Mouse (Mus musculus) stomach, embryonic 16.5 days (tissue): Measurements from ENCODE around the gene Smc6. TPM values are rescaled to one million over a fixed set of nuclear protein-coding genes. Genes with fewer than 3 reads are reported as not detected.

ENCODE experiments used
- ATAC-seq: fragments of 200-750 bp; cut with Nextera tagmentation; 2 replicates; pipeline ENCODE4 v1.8.0; 2017; ENCODE audit warnings: moderate number of reproducible peaks, moderate TSS enrichment; ENCODE audit not compliant: insufficient read depth, low FRiP score
- H3K27ac ChIP-seq: fragments of 300-500 bp; sonication (generic); 2 replicates; pipeline ENCODE4 v1.5.1; 2014; ENCODE audit warnings: low read length
- H3K27me3 ChIP-seq: fragments of 300-500 bp; sonication (generic); 2 replicates; pipeline ENCODE4 v1.6.1; 2014; ENCODE audit warnings: low read length, control low read depth, mixed read lengths; ENCODE audit not compliant: control insufficient read depth, insufficient read depth
- H3K36me3 ChIP-seq: fragments of 300-500 bp; sonication (generic); 2 replicates; pipeline ENCODE4 v1.6.1; 2014; ENCODE audit warnings: low read length; ENCODE audit not compliant: control insufficient read depth, insufficient read depth
- H3K4me1 ChIP-seq: fragments of 300-500 bp; sonication (generic); 2 replicates; pipeline ENCODE4 v1.6.1; 2014; ENCODE audit warnings: low read length, control low read depth, mixed read lengths; ENCODE audit not compliant: control insufficient read depth, insufficient read depth
- H3K4me2 ChIP-seq: fragments of 300-500 bp; sonication (generic); 2 replicates; pipeline ENCODE4 v1.6.1; 2014; ENCODE audit warnings: low read depth, low read length, mixed read lengths
- H3K4me3 ChIP-seq: fragments of 300-500 bp; sonication (generic); replicated peaks from 2 replicates; pipeline ENCODE4 v1.5.1; 2014; ENCODE audit warnings: mild to moderate bottlenecking, low read length
- H3K9ac ChIP-seq: fragments of 300-500 bp; sonication (generic); 2 replicates; pipeline ENCODE4 v1.6.1; 2014; ENCODE audit warnings: low read length
- H3K9me3 ChIP-seq: fragments of 300-500 bp; sonication (generic); replicated peaks from 2 replicates; pipeline ENCODE4 v1.6.1; 2016; ENCODE audit warnings: low read length, control low read depth; ENCODE audit not compliant: control insufficient read depth
- WGBS: fragments of 180-500 bp; shearing (Covaris S2); extraction: QIAGEN DNeasy Blood & Tissue Kit; methylation state at CpG from one replicate; pipeline ENCODE4 v1.1.7; 2014; 5-methylcytosine and 5-hydroxymethylcytosine counted together
- polyA plus RNA-seq: library from polyadenylated mRNA; unstranded; fragments of >200 nt; fragmentation: Nextera tagmentation; extraction: Ambion mirVana; gene quantifications from 2 replicates; pipeline ENCODE4 v1.2.1, GENCODE M21; 2015

Smc6 gene
- polyA plus RNA-seq, 1 experiment from 2014 or later = 125 TPM

DNA sequence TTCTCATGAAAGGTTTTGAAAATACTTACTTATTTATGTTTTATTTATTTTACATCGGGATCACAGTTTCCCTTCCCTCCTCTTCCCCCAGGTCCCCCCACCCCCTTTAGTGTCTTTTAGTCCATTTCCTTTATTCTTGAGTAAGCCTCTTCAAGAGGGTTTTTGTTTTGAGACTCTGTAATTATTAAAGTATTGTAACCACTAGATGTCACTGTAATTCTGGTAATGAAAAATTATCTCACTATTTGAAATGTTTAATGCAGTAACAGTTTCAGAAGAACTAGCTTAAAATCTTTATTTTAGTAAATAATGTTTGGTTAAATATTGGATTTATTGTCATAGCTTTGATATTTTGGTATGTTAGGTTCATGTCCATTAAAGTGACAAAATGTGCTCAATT, 48.2 kb downstream of the Smc6 start:
- Histone ChIP-seq H3K9me3 (no peaks in the 10 kb centered on the region), H3K27me3 (no peaks in the 10 kb centered on the region), H3K4me3 (no peak overlapping the region), H3K27ac (no peak overlapping the region), H3K4me2 (no peak overlapping the region), H3K36me3 (peaks cover 16% of the 10 kb centered on the region), H3K4me1 (no peaks in the 10 kb centered on the region), H3K9ac (no peak overlapping the region)
- 40% methylated on average over 1 of the region's 1 CpGs for WGBS
- no peak for ATAC-seq

GRCm38 (mm10) chr12:11317671-11318070, 52.0 kb downstream of the Smc6 start:
- H3K27ac ChIP-seq = no peak overlapping the region
- no peak for ATAC-seq
- H3K9me3 ChIP-seq = no peaks in the 10 kb centered on the region
- no peak overlapping the region for H3K9ac ChIP-seq
- H3K36me3 ChIP-seq = peaks cover 16% of the 10 kb centered on the region
- no peak overlapping the region for H3K4me3 ChIP-seq
- no peaks in the 10 kb centered on the region for H3K27me3 ChIP-seq
- no peaks in the 10 kb centered on the region for H3K4me1 ChIP-seq
- H3K4me2 ChIP-seq = no peak overlapping the region
- WGBS = 35% methylated on average over 6 of the region's 6 CpGs

DNA sequence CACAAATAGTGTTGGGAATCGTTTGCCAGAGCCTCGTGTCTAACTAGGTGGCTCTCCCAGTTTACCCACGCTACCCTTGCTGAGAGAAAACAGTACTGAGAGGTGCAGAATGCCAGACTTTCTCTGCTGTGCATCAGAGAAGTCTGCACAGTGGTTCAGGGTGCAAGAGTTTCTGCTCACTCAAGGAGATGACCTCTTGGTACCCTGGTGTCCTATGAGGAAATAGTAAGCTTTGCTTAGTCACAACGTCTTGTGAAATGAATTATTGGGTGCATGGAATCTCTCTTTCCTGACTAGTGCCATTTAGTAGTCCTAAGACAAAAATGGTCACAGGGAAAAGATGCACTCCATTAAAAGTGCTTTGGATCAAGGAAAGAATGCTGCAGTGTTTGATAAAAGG, 58.8 kb downstream of the Smc6 start:
- 34% methylated on average over 4 of the region's 4 CpGs for WGBS
- Histone ChIP-seq H3K27me3 (no peaks in the 10 kb centered on the region), H3K36me3 (no peaks in the 10 kb centered on the region), H3K9ac (no peak overlapping the region), H3K4me1 (no peaks in the 10 kb centered on the region), H3K4me2 (no peak overlapping the region), H3K27ac (no peak overlapping the region), H3K4me3 (no peak overlapping the region), H3K9me3 (no peaks in the 10 kb centered on the region)
- ATAC-seq = no peak

DNA sequence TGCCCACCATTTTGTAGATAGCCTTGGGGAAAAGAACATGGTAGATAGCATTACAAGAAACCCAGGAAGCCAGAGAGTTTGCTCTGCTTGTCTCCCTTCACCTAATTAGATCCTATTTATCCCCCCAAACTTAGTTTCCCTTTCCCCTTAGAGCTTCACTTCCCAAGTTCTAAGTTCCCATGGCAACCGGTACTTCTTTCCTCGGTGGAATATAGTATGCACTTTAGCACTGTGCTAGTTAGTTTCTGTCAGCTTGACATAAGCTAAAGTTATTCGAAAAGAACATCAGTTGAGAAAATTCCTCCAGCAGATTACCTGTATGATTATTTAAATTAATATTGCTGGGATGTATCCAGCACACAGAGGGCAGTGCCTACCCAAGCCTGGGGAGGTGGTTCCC, 60.8 kb downstream of the Smc6 start:
- Histone ChIP-seq H3K9me3 (no peaks in the 10 kb centered on the region), H3K27me3 (no peaks in the 10 kb centered on the region), H3K27ac (no peak overlapping the region), H3K4me1 (no peaks in the 10 kb centered on the region), H3K4me3 (no peak overlapping the region), H3K4me2 (no peak overlapping the region), H3K36me3 (no peaks in the 10 kb centered on the region), H3K9ac (no peak overlapping the region)
- ATAC-seq = no peak
- WGBS = 83% methylated on average over 3 of the region's 3 CpGs

- WGBS = 38% methylated on average over 4 of the region's 4 CpGs
- no peak for ATAC-seq
- Histone ChIP-seq H3K9ac (no peak overlapping the region), H3K9me3 (no peaks in the 10 kb centered on the region), H3K4me1 (no peaks in the 10 kb centered on the region), H3K4me2 (no peak overlapping the region), H3K27ac (no peak overlapping the region), H3K27me3 (no peaks in the 10 kb centered on the region), H3K4me3 (no peak overlapping the region), H3K36me3 (no peaks in the 10 kb centered on the region)
Measured at GRCm38 (mm10) chr12:11336845-11337244, 71.2 kb downstream of the Smc6 start.

- no peak for ATAC-seq
- Histone ChIP-seq H3K4me3 (no peak overlapping the region), H3K36me3 (no peaks in the 10 kb centered on the region), H3K4me2 (no peak overlapping the region), H3K4me1 (no peaks in the 10 kb centered on the region), H3K27ac (no peak overlapping the region), H3K9ac (no peak overlapping the region), H3K27me3 (no peaks in the 10 kb centered on the region), H3K9me3 (no peaks in the 10 kb centered on the region)
- 82% methylated on average over 2 of the region's 2 CpGs for WGBS
Measured at GRCm38 (mm10) chr12:11338251-11338650, 72.6 kb downstream of the Smc6 start.

DNA sequence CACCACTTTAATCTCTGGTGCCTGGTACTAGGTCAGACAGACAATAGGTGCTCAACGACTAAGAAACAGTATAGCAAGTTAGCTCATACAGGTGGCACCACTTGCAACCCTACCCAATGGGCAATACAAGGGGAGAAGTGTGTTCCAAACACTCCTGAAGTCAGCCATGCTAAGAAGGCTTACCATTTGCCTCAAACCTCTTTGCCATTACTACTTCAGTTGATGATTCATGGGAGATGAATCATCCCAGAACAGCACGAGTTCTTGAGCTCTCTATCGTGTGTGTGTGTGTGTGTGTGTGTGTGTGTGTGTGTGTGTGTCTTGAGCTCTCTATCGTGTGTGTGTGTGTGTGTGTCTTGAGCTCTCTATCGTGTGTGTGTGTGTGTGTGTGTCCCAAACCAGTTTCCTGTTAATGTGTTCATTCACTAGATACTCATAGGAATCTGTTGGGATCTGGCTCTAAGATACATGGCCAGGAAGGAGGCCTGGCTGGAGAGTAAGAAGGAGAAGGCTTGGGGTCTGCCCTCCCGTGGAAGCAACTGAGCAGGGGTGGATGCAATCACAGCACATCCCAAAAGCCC, 76.4 kb downstream of the Smc6 start:
- Histone ChIP-seq H3K9ac (no peak overlapping the region), H3K27me3 (no peaks in the 10 kb centered on the region), H3K36me3 (no peaks in the 10 kb centered on the region), H3K4me2 (no peak overlapping the region), H3K4me3 (no peak overlapping the region), H3K4me1 (no peaks in the 10 kb centered on the region), H3K9me3 (no peaks in the 10 kb centered on the region), H3K27ac (no peak overlapping the region)
- no peak for ATAC-seq
- WGBS = 60% methylated on average over 6 of the region's 6 CpGs

GRCm38 (mm10) chr12:11345963-11346362, 80.3 kb downstream of the Smc6 start:
- Histone ChIP-seq H3K27ac (no peak overlapping the region), H3K4me1 (no peaks in the 10 kb centered on the region), H3K4me2 (no peak overlapping the region), H3K36me3 (no peaks in the 10 kb centered on the region), H3K9ac (no peak overlapping the region), H3K4me3 (no peak overlapping the region), H3K27me3 (no peaks in the 10 kb centered on the region), H3K9me3 (no peaks in the 10 kb centered on the region)
- ATAC-seq = no peak
- WGBS = 53% methylated on average over 2 of the region's 2 CpGs

- ATAC-seq = no peak
- Histone ChIP-seq H3K9me3 (no peaks in the 10 kb centered on the region), H3K27ac (no peak overlapping the region), H3K36me3 (no peaks in the 10 kb centered on the region), H3K4me2 (no peak overlapping the region), H3K4me1 (no peaks in the 10 kb centered on the region), H3K4me3 (no peak overlapping the region), H3K9ac (no peak overlapping the region), H3K27me3 (no peaks in the 10 kb centered on the region)
- 8% methylated on average over 1 of the region's 1 CpGs for WGBS
Measured at GRCm38 (mm10) chr12:11348423-11348822, 82.7 kb downstream of the Smc6 start.

GRCm38 (mm10) chr12:11349870-11350269, 84.2 kb downstream of the Smc6 start:
- no peak for ATAC-seq
- Histone ChIP-seq H3K4me2 (no peak overlapping the region), H3K4me1 (no peaks in the 10 kb centered on the region), H3K36me3 (no peaks in the 10 kb centered on the region), H3K9me3 (no peaks in the 10 kb centered on the region), H3K27me3 (no peaks in the 10 kb centered on the region), H3K4me3 (no peak overlapping the region), H3K9ac (no peak overlapping the region), H3K27ac (no peak overlapping the region)
- WGBS = 55% methylated on average over 5 of the region's 5 CpGs
